Mouse (Mus musculus) erythroblast, embryonic 14.5 days (primary cell): ENCODE measurements around the gene Skp1a.

ENCODE experiments used
- GATA1 ChIP-seq: IDR thresholded peaks from 2 replicates; pipeline ENCODE4 v1.6.1; 2012; ENCODE audit warnings: low read length, inconsistent platforms, mixed read lengths
- TAL1 ChIP-seq: IDR thresholded peaks from 3 replicates; pipeline ENCODE4 v1.6.1; 2012; ENCODE audit warnings: low read length, inconsistent platforms, mixed read lengths

DNA sequence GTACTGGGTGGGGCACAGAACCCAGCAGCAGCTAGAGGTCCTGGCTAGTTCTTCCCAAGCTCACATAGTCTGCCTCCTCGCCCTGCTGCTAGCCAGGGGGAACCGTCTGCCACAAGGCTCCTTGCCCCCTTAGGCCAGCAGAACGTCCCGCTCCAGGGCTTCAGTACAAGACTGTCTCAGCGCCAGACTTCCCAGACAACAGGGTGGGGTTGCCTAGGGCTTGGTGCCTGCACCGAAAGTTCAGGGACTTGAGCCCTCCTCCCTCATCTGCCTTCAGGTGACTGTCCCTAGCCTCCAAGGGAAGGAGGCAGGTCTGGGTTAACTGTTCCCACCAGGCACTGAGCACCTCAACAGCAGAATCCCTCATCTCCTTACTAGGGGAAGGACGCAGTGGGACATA, 33.1 kb downstream of the Skp1a start:
- no peak for TF ChIP-seq GATA1
- TF ChIP-seq TAL1, result no peak
